Mouse (Mus musculus) ES-E14 (cell line): ENCODE results near the gene Tgfbr3. TPM values are rescaled to one million over a fixed set of nuclear protein-coding genes. Genes with fewer than 3 reads are reported as not detected.

ENCODE experiments used
- DNase-seq: peaks from one replicate; pipeline ENCODE4 v3.0.0-alpha.2; 2013; ENCODE audit warnings: low read depth, low spot score
- H3K27ac ChIP-seq: 2 replicates; pipeline ENCODE4 v1.5.1; 2012; ENCODE audit warnings: low read depth, mild to moderate bottlenecking, low read length, moderate library complexity, mixed read lengths; ENCODE audit not compliant: poor library complexity, insufficient read depth, severe bottlenecking
- H3K36me3 ChIP-seq: 2 replicates; pipeline ENCODE4 v1.6.1; 2012; ENCODE audit warnings: mild to moderate bottlenecking, low read length, moderate library complexity, mixed read lengths; ENCODE audit not compliant: control insufficient read depth, poor library complexity, insufficient read depth, severe bottlenecking
- H3K4me1 ChIP-seq, 2 experiments: fragments of 150-350 bp in 1 of 2; sonication (generic) in 1 of 2; 2 replicates each; pipeline ENCODE4 v1.6.1; 2012; ENCODE audit warnings: low read length in 2 of 2, mild to moderate bottlenecking in 1 of 2, mixed read lengths in 1 of 2; ENCODE audit not compliant: control insufficient read depth in 2 of 2, insufficient read depth in 2 of 2, poor library complexity in 1 of 2
- H3K4me3 ChIP-seq, 2 experiments: fragments of 150-350 bp in 1 of 2; sonication (generic) in 1 of 2; 2 replicates each; pipeline ENCODE4 v1.5.1; 2012; ENCODE audit warnings: low read length in 2 of 2, low read depth in 1 of 2, mild to moderate bottlenecking in 1 of 2, mixed read lengths in 1 of 2; ENCODE audit not compliant: insufficient read depth in 1 of 2, poor library complexity in 1 of 2, severe bottlenecking in 1 of 2
- H3K9ac ChIP-seq: 2 replicates; pipeline ENCODE4 v1.6.1; 2012; ENCODE audit warnings: low read depth, mild to moderate bottlenecking, low read length, mixed read lengths; ENCODE audit not compliant: poor library complexity, insufficient read depth, severe bottlenecking
- H3K9me3 ChIP-seq: fragments of 150-350 bp; sonication (generic); 2 replicates; pipeline ENCODE4 v1.6.1; 2012; ENCODE audit warnings: low read depth, mild to moderate bottlenecking, low read length; ENCODE audit not compliant: control insufficient read depth, insufficient read depth
- CHD2 ChIP-seq: IDR thresholded peaks from 2 replicates; pipeline ENCODE4 v1.6.1; 2014; ENCODE audit warnings: mild to moderate bottlenecking, low read depth, low read length, inconsistent platforms
- HCFC1 ChIP-seq: IDR thresholded peaks from 2 replicates; pipeline ENCODE4 v1.6.1; 2012; ENCODE audit warnings: low read length, inconsistent platforms, borderline replicate concordance; ENCODE audit not compliant: insufficient read depth
- MAFK ChIP-seq: IDR thresholded peaks from 2 replicates; pipeline ENCODE4 v1.6.1; 2014; ENCODE audit warnings: mild to moderate bottlenecking, low read depth, low read length, inconsistent platforms; ENCODE audit not compliant: insufficient read depth
- ZC3H11A ChIP-seq: IDR thresholded peaks from 2 replicates; pipeline ENCODE4 v1.6.1; 2012; ENCODE audit warnings: low read depth, mild to moderate bottlenecking, inconsistent platforms, low read length, borderline replicate concordance
- ZNF384 ChIP-seq: IDR thresholded peaks from 2 replicates; pipeline ENCODE4 v1.6.1; 2012; ENCODE audit warnings: low read depth, low read length, inconsistent platforms
- in situ Hi-C, 2 experiments: fragments of 600-800 bp; cut with MboI; formaldehyde crosslinking; loops; one replicate each; pipeline ENCODE4 v1.15.1; 2025; ENCODE audit warnings: low sequenced_read_pairs in 2 of 2, inconsistent platforms in 1 of 2; ENCODE audit not compliant: unreplicated experiment in 2 of 2
- total RNA-seq: library from RNA; depleted of rRNA; stranded (reverse); fragments of 300-350 nt; gene quantifications from 2 replicates; pipeline ENCODE4 v1.2.3, GENCODE M21; 2012

Gene Tgfbr3
- total RNA-seq, 1 experiment = 3.1 TPM

GRCm38 (mm10) chr5:107289986-107290385 is 557 bp upstream of the Tgfbr3 start:
- peaks cover 0 to 2% of the 10 kb centered on the region in 2 experiments; a peak in 1 of 4 replicates for H3K4me1 ChIP-seq
- H3K4me3 ChIP-seq = peak overlapping the region in 1 of 2 experiments; percentile 69; a peak in 2 of 4 replicates
- H3K27ac ChIP-seq = no peak overlapping the region
- H3K36me3 ChIP-seq = no peaks in the 10 kb centered on the region
- no peak for DNase-seq
- TF ChIP-seq ZNF384 (no peak), MAFK (no peak), HCFC1 (no peak), ZC3H11A (no peak)
- in situ Hi-C loops = loop anchor here in 1 of 2 experiments (25.0 kb wide), 1 partner anchor 828 kb away; the partner anchor contains the start of gene Barhl2
- H3K9ac ChIP-seq = no peak overlapping the region
- H3K9me3 ChIP-seq = no peaks in the 10 kb centered on the region

GRCm38 (mm10) chr5:107288427-107289233 is 799 bp downstream of the Tgfbr3 start:
- peak overlapping the region; percentile 69 to 70 for H3K4me3 ChIP-seq
- TF ChIP-seq ZNF384 = no peak
- no peak for TF ChIP-seq HCFC1
- TF ChIP-seq ZC3H11A = no peak
- no peak for TF ChIP-seq CHD2
- no peaks in the 10 kb centered on the region for H3K36me3 ChIP-seq
- no peaks in the 10 kb centered on the region for H3K9me3 ChIP-seq
- H3K27ac ChIP-seq = no peak overlapping the region
- H3K9ac ChIP-seq = peak overlapping the region; percentile 53
- no peak for DNase-seq
- peaks cover 0 to 2% of the 10 kb centered on the region in 2 experiments; a peak in 1 of 4 replicates for H3K4me1 ChIP-seq
- in situ Hi-C loops = loop anchor here in 1 of 2 experiments (25.0 kb wide), 1 partner anchor 826 kb away; the partner anchor contains the start of gene Barhl2

GRCm38 (mm10) chr5:107287908-107288267 is 1.5 kb downstream of the Tgfbr3 start:
- DNase-seq = no peak
- H3K36me3 ChIP-seq = no peaks in the 10 kb centered on the region
- no peak overlapping the region for H3K9ac ChIP-seq
- TF ChIP-seq ZC3H11A (no peak), MAFK (no peak), HCFC1 (no peak), ZNF384 (no peak), CHD2 (no peak)
- H3K9me3 ChIP-seq = no peaks in the 10 kb centered on the region
- H3K27ac ChIP-seq = no peak overlapping the region
- 0 out of 4 replicates have a peak overlapping the region, but pooled peaks of 1 of the 2 experiments have one; percentile 69 for H3K4me3 ChIP-seq
- peaks cover 0 to 2% of the 10 kb centered on the region in 2 experiments; a peak in 1 of 4 replicates for H3K4me1 ChIP-seq
- in situ Hi-C loops = loop anchor here in 1 of 2 experiments (25.0 kb wide), 1 partner anchor 826 kb away; the partner anchor contains the start of gene Barhl2

GRCm38 (mm10) chr5:107287254-107287907 is 2.0 kb downstream of the Tgfbr3 start:
- TF ChIP-seq HCFC1 (no peak), ZNF384 (no peak), CHD2 (no peak), MAFK (no peak), ZC3H11A (no peak)
- Histone ChIP-seq H3K9ac (no peak overlapping the region), H3K4me1 (peaks cover 0 to 2% of the 10 kb centered on the region in 2 experiments; a peak in 1 of 4 replicates), H3K36me3 (no peaks in the 10 kb centered on the region), H3K27ac (no peak overlapping the region), H3K9me3 (no peaks in the 10 kb centered on the region), H3K4me3 (no peak overlapping the region)
- peak; percentile 62 for DNase-seq
- in situ Hi-C loops = loop anchor here in 1 of 2 experiments (25.0 kb wide), 1 partner anchor 825 kb away; the partner anchor contains the start of gene Barhl2
